Mouse (Mus musculus) embryo, embryonic 11 days (tissue): ENCODE data around the gene Scd2.
"Not testable (repeated sequence)": the region's sequence is repeated elsewhere in the genome, so short reads cannot be mapped to it uniquely, and the experiment has no call there.

Experiments used
- DNase-seq: peaks from one replicate; pipeline ENCODE4 v3.0.0-alpha.2; 2015

Scd2 gene

GRCm38 (mm10) chr19:44297862-44298261, 4.4 kb downstream of the Scd2 start:
- DNase-seq, result no peak

DNA sequence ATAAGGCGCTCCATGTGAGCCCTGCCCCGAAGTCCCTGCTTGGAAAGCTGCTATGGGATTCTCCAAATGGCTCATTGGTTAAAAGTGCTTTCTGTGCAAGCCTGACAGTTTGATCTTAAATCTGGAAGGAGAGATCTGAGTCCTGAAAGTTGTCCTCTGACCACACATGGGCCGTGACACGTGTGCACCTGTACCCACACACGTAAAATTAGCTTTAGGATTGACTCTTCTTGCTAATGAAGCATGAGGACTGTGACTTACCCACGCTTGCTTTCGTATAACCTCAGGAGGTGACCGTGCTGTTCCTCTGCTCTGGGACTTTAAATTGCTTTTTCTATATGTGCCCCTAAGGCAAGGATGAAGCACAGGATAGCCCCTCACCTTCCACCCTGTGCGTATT, 5.6 kb downstream of the Scd2 start:
- no peak for DNase-seq

GRCm38 (mm10) chr19:44299902-44300301, 6.4 kb downstream of the Scd2 start:
- DNase-seq, result no peak

DNA sequence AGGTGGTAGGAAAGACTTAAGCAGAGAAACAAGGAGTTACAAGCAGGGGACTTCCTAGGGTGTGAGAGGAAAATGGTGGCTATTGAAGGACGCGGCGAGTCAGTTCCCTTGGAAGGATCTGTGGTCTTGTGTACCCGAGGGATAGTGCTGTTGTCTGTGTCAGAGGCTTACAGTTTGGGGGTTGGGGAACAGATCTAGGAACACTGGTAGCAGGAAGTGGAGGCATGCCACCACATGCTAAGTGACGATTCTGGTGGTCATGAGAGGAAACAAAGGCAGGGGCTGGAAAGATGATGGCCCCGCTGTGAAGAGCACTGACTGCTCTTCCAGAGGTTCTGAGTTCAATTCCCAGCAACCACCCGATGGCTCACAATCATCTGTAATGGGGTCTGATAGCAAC, 7.0 kb downstream of the Scd2 start:
- no peak for DNase-seq

DNA sequence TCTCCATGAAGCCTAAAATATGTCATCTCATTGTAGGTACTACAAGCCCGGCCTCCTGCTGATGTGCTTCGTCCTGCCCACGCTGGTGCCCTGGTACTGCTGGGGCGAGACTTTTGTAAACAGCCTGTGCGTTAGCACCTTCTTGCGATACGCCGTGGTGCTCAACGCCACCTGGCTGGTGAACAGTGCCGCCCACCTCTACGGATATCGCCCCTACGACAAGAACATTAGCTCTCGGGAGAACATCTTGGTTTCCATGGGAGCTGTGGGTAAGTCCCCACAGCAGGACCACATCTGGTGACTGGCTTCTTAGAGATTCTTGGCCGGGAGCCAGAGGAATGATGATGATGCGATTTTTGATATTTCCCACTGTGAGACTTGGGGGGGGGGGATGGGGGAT, 7.7 kb downstream of the Scd2 start:
- no peak for DNase-seq

- no peak for DNase-seq
Observed at GRCm38 (mm10) chr19:44301671-44302305, 8.3 kb downstream of the Scd2 start.

DNA sequence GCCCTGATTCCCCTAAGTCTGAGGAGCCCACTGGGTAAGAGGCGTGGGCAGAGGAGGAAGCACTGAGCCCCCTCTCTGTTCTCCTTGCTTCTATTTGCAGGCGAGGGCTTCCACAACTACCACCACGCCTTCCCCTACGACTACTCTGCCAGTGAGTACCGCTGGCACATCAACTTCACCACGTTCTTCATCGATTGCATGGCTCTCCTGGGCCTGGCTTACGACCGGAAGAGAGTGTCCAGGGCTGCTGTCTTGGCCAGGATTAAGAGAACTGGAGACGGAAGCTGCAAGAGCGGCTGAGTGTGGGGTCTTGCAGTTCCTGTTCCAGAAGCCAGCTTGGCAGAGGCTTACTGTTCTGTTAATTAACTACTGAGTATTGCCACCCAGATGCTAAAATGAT, 9.4 kb downstream of the Scd2 start:
- DNase-seq, result no peak

GRCm38 (mm10) chr19:44303502-44303901, 10.0 kb downstream of the Scd2 start:
- DNase-seq, result no peak

DNA sequence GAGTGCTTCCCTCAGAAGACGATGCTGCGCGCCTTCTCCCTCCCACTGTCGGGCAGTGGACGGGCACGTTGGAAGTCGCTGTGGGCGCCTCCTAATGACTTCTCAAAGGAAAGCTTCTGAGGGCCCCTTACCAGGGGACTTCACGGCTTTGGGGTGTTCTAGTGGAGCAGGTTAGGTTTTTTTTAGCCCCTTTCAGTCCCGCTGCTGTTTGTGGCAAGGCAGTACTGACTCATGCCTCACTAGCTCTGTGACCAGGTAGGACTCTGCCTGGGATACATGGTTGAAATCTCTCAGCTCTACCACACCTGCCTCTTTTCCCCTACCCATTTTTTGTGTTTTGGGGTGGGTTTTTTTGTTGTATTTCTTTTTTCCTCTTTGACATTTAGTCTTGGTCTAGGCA, 10.9 kb downstream of the Scd2 start:
- no peak for DNase-seq

GRCm38 (mm10) chr19:44304851-44305510, 11.5 kb downstream of the Scd2 start:
- no peak for DNase-seq

GRCm38 (mm10) chr19:44305701-44306100, 12.2 kb downstream of the Scd2 start:
- no peak for DNase-seq

- no peak for DNase-seq
Observed at GRCm38 (mm10) chr19:44306171-44306570, 12.7 kb downstream of the Scd2 start.

DNA sequence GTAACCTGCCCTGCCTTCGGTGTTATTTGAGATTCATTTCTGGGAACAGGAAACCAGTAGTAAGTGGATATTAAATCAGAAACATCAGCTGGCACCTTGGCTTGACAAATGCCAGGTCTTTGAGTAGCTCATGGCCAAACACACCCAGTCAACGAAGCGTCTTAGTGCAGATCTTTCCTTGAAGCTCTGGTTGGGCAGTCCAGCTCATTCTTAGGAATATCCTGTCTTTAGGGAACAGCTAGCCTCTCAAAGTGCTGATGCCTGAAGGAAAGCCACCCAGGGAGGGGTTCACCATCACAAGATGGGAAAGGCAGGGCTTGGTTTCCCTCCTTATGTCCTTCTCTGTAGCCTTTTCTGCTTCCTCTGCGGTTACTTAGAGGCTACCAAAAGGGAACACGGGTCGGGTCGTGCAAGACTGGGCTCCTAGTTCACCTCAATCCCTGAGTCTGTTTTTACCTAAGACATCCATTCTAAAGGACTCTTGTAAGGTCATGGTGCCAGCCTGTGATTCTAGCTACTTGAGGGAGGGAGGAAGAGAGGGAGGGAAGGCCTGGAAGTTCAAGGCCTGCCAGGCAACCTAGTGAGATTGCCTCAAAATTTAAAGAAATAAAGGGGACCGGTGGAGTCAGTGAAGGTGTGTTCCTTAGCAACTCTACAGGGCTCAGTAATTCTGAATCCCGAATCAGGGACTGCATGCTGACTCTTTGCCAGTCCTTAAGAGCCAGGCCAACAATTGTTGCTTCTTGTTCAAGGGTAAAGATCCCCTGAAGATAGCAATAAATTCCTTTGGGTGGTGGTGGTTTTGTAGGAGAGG, 13.8 kb downstream of the Scd2 start:
- DNase-seq, result no peak

- no peak for DNase-seq
Observed at GRCm38 (mm10) chr19:44307915-44308470, 14.5 kb downstream of the Scd2 start.

- DNase-seq, result no peak
Observed at GRCm38 (mm10) chr19:44308611-44309246, 15.3 kb downstream of the Scd2 start.

- DNase-seq, result no peak
Observed at GRCm38 (mm10) chr19:44309351-44310154, 16.1 kb downstream of the Scd2 start.

GRCm38 (mm10) chr19:44310155-44310575, 16.7 kb downstream of the Scd2 start:
- DNase-seq, result not testable (repeated sequence)

DNA sequence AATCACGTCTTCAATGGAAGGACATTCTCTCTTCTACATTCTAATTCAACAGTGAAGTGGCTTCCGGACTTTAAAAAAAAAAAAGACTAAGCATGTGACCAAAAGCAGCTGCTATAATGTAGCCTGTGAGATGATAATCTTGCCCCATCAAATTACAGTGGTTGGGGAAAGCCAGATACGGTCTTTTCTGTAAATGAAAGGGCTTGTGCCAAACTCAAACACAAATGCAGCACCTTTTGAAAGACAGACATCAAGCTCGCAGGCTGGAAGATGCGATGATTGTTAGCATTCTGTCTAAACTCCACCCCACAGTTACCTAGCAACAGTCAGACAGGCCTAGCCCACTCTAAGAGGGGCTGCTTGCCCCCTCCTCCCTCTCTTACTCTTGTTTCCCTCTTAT, 17.3 kb downstream of the Scd2 start:
- no peak for DNase-seq

- DNase-seq, result no peak
Observed at GRCm38 (mm10) chr19:44311306-44312006, 18.0 kb downstream of the Scd2 start.

GRCm38 (mm10) chr19:44312007-44312360, 18.5 kb downstream of the Scd2 start:
- peak; percentile 48 for DNase-seq

DNA sequence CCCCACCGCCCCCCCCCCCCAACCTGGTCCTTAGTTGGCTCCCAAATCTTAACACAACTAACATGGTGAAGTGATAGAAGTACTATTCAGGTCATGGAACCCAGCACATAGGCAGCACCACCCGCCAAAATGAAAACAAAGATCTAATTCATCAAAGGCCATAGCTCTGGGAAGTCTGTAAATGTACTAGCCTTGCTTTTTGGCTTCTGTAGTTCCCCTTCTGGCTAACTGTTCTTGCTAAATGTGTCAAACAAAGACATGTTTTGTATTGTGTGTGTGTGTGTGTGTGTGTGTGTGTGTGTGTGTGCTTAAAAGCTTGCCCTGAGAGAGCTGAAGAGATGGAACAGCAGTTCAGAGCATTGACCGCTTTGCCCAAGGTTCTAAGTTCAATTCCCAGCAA, 19.6 kb downstream of the Scd2 start:
- no peak for DNase-seq

DNA sequence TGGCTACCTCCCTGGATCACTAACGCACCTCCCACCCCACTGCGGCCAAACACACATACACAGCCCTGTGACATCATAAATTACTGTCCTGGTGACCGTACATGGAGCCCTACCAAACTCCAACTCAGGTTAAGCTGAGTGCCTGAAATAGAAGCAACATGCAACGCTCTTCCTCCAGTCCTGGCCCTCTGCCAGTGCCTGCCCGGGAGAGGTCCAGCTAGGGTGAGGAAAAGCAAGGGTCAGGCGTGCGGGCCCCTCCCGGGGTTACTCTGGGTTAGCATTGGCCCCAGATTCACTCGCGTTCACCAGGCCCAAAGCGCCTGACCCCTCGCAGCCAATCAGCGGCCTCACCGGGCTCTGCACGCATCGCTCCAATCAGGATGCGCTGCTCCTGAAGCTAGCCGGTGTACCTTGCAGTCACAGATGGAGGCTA, 20.9 kb downstream of the Scd2 start:
- peak; percentile 91 for DNase-seq
